Mouse (Mus musculus): ENCODE data around the gene Ncf4.
A peak's percentile ranks its signal among the peaks of the same experiment; 100 is the strongest.

Ncf4 gene

DNA sequence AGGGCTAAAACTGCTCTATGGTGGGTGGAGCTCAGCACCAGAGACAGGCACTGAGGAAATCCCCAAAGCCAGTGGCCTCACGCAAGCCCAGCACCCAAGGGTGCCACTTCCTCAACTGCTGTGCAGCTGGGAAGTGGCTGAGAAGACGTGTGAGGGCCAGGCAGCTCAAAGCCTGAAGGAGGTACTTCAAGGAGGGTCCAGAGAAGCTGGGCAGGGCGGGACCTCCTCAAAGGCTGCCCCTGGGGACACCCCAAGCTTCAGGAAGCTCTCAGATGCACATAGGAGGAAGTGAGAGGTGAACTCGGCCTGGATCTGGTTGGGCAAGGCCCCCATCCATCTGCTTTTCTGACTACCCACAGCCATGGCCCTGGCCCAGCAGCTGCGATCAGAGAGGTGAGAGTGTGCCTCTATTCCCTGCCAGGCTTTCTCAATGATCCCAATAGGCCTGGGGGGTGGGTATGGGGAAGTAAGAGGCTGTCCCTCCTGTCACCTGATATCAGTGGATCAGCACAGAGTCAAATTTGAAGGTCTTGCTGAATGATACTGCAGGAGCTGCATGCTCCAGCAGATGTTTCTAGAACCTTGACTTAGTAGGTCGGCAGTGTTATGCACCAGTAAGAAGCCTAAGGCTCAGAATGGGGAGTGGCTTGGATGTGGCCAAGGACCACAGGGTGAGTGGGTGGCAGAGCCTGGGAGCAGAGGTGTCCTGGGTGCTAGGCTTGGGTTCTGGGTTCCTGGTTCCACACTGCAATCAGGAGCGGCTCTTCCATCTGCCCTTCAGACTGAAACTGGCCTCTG lies at the start of gene Ncf4:
Gene Ncf4, plus strand, starts transcription at position 107 of the 798 bp plus-strand sequence.
- DNase-seq: no peak

DNA sequence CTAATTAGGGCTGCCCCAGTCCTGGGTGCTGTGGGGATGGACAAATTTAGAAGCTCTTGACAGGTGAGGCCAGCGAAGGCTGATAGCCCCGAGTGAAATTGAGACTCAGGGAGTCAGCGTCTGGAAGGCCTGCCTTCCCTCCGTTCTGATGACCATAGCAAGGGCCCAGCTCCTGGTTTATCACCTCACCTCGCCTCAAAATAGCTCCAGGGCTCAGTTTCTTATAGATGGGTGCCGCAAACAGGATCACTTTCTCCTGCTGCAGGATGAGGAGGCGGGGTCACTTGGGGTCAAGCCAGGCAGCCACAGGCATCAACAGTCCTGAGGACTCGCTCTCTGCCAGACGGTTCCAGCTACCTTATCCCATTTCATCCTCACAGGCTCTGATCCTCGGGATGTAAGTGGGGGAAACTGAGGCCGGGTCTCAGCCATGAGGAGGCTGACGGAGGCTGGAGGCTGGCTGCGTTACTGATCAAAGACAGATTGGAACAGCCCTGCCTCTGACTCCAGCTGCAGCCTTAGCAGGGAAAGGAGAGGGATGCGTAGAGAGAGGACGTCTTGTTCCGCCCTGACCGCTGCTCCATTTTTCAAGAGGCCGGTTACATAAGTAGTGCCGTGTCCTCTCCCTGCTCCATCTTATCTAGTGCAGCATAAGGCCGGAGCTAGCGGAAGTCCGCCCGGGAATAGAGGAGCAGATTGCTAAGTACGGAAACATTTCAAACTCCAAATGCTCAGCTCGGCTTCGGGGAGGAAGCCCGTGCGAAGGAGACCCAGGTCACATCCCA lies 49.3 kb upstream of the Ncf4 start:
- no peak for DNase-seq

DNA sequence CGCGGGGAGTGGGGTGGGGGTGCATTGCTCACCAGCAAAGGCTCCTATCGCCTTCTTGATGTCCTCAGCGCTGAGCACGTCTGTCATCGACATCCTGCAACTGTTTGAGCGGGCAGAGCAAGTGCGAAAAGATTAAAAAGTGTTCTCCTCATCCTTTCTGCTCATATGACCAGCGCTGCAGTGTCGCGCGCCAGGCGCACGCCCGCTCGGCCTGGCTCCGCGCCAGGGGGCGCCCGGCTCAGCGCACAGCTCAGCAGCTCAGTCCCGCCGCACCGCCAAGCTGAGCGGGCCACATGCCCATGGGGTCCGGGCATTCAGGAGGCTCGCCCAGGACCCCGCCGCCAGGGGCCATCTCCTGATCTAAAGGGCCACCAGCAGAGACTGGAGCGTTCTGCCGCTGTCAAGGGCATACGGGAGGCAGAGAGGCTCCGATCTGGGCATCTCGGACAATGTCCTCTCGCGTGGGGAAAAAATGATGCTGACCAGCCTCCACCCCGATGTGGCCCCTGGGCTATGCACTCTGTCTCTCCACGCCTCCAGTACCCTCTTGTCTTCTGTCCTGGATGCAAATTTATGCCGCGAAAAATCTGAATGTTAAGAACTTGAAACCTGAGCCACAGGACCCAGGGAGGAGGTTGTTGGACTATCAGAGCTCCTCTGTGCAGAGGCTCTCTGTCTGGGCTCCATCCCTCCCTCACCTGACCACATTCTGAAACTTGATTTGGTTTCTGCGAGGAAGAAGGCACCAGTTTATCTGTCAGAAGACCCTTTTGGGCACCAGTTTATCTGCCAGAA lies 40.4 kb upstream of the Ncf4 start:
- peak; percentile 85 to 88 for DNase-seq

GRCm38 (mm10) chr15:78205192-78205591 lies 39.4 kb upstream of the Ncf4 start:
- DNase-seq: peak; percentile 74 to 87

- no peak for DNase-seq
Observed at GRCm38 (mm10) chr15:78206312-78206711, 38.3 kb upstream of the Ncf4 start, which contains the start of gene Pvalb. Gene Pvalb (minus strand): TSS chr15:78206400.

DNA sequence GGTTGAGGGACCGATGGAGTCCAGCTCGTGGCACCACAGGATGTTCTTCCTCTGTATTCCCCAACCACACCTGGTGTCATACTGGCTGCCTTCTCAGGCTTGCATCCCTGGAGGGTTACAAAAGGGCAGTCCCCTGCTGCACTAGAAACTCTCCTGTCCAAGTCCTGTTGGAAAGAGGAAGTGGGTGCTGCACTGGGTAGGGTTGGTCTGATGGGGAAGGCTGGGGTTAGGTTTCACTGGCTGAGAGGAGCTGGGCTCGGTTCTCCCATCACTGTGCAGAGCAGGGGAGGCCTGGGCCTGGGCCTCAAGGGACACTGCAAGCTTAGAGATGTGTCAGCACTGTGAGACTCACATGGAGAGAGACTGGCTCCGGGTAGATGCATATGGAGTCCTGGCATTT lies 34.4 kb upstream of the Ncf4 start:
- no peak for DNase-seq

DNA sequence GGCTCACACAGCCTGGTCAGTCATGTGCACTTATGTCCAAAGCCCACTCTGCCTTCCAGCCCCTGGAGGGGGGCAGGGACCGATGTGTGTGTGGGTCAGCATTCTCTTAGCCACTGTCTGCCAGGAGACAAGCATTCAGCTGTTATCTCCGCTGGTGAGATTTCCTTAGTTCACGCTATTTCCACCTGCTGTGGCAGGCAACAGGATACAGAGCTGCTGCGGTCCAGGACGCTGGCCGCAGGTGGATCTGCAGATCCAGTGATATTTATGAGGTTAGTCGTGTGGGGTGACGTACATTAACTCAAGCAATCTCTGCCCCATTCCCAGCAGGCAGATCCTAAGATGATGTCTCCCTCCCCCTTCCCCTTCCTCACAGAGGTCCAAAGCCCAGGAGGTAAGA lies 33.2 kb upstream of the Ncf4 start:
- DNase-seq: no peak

DNA sequence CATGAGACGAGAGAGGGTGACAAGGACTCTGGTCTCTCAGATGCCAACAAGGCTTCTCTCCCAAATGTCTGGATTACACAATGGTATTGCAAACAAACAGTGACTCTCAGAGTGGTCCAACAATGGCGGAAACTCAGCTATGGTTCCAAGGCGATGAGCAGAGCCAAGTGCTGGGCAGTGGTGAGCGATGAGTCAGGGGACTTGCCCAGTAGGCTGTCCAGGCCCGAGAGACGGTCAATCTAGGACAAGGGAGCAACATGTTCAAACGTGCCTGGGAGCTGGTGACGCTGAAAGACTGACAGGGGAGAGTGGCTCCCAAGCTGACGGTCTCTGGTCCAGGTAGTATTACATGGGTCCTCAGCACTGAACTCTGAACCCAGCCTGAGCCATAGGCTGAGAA lies 29.3 kb upstream of the Ncf4 start:
- DNase-seq: no peak

GRCm38 (mm10) chr15:78227816-78228215 lies 16.8 kb upstream of the Ncf4 start:
- DNase-seq: no peak

DNA sequence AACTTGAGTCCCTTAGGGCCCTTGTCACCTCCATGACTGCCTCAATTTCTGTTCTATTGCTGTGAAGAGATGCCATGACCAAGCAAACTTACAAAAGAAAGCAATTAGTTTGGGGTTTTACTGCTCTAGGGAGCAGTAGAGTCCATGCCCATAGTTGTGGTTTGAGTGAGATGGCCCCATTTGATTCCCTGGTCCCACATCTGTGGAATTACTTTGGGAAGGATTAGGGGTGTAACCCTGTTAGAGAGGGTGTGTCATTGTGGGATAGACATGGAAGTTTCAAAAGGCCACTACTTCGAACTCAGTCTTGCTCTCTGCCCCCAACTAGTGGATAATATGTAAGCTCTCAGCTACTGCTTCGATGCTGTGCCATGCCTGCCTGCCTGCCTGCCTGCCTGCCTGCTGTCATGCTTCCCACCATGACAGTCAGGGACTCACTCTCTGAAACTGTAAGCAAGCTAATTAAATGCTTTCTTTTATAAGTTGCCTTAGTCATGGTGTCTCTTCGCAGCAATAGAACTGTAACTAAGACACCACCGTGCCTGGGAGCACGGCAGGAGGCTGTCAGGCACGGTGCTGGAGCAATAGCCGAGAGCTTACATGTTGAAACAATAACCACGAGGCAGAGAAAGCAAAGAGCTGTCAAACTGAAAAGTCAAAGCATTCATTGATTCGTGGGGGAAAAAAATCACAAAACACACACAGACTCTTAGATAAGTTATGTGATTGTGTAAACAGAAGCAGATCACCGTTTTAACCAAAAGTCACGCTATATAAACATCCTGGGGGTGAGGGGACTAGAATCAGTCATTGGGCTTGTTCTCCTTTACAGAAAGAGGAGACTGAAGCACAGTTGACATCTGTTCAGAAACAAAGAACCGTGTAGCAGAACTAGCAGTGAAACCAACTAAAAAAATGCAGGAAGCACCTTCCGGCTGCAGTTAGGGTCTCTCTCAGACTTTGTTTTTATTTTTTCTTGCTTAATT lies 13.0 kb upstream of the Ncf4 start:
- peak; percentile 25 to 45 for DNase-seq

GRCm38 (mm10) chr15:78234823-78235509 lies 9.6 kb upstream of the Ncf4 start:
- no peak for DNase-seq

DNA sequence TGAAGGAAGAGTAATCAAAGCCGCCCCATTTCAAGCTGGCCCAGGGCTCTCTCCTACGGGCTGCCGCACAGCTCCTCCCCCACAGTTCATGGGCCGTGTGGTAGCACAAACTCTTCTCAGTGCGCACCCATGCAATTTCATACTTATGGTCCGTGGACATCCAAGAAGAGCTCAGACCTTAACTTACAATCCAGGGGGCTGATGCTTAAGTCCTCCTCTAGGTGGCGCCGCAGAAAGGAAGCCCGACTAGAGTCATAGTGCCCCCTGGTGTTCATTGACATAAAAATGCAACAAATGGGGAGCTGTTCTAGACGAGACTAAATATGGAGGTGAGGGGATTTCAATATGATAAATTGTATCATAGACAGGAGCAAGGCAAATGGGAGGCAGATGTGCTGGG lies 5.1 kb upstream of the Ncf4 start:
- peak; percentile 89 to 94 for DNase-seq

- DNase-seq: no peak
Observed at GRCm38 (mm10) chr15:78239956-78240617, 4.5 kb upstream of the Ncf4 start.

- DNase-seq: no peak
Observed at GRCm38 (mm10) chr15:78241335-78241734, 3.3 kb upstream of the Ncf4 start.

GRCm38 (mm10) chr15:78243061-78243460 lies 1.5 kb upstream of the Ncf4 start:
- DNase-seq: no peak

DNA sequence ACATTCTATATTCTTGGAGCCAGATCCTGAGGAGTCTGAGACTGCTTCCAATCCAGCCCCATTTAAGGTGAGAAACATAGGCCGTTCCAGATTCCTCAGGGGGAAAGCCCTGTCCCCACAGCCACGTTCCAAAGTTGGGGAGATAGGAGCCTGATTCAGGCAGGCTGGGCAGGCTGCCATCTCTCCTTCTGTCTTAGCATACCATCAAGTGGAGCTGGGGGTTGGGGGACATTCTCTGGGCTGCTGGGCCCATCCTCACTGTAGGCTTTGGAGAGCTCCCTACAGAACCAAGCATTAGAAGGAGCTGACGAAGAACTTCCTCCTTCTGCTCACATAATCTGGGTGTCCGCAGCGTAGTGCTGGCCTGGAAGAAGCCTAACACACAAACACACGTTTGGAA lies 827 bp upstream of the Ncf4 start:
- peak in 1 of 2 experiments; percentile 29 for DNase-seq

GRCm38 (mm10) chr15:78246143-78247116 lies 1.8 kb downstream of the Ncf4 start:
- no peak for DNase-seq

GRCm38 (mm10) chr15:78247659-78248058 lies 3.1 kb downstream of the Ncf4 start:
- no peak for DNase-seq

DNA sequence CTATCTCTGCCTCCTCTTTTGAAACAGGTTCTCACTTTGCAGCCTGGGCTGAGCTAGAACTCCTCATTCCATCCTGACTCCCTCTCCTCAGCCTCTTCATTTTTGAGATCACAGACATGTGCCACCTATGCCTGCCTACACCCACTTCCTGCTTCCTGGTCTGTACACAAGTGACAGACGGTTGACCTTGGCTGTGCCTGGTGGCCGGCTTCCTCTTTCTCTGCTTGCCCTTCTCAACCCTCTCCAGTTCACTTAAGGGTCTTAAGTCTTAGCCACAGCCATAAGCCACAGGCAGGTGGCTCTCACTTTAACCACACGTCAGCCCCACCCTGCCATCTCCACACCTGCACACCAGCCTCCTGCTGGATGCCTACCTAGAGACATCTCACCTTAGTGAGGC lies 3.8 kb downstream of the Ncf4 start:
- DNase-seq: no peak
